Mouse (Mus musculus) liver, embryonic 14.5 days (tissue): Measurements from ENCODE around the gene Sorcs2. TPM values are rescaled to one million over a fixed set of nuclear protein-coding genes. Genes with fewer than 3 reads are reported as not detected.

Experiments
- ATAC-seq: fragments of 200-750 bp; cut with Nextera tagmentation; 2 replicates; pipeline ENCODE4 v1.8.0; 2017; ENCODE audit warnings: moderate number of reproducible peaks, mild to moderate bottlenecking, moderate library complexity; ENCODE audit not compliant: insufficient read depth
- DNase-seq, 3 experiments: peaks; one replicate each; pipeline ENCODE4 v3.0.0-alpha.2; 2012 to 2013; ENCODE audit warnings: low read depth in 3 of 3, low spot score in 3 of 3
- H3K27ac ChIP-seq: fragments of 300-500 bp; sonication (generic); 2 replicates; pipeline ENCODE4 v1.5.1; 2014; ENCODE audit warnings: moderate library complexity, mild to moderate bottlenecking, control low read depth, inconsistent platforms
- H3K27me3 ChIP-seq: fragments of 300-500 bp; sonication (generic); 2 replicates; pipeline ENCODE4 v1.6.1; 2014; ENCODE audit warnings: mild to moderate bottlenecking, low read length, moderate library complexity; ENCODE audit not compliant: control insufficient read depth, insufficient read depth
- H3K36me3 ChIP-seq: fragments of 300-500 bp; sonication (generic); replicated peaks from 2 replicates; pipeline ENCODE4 v1.6.1; 2014; ENCODE audit warnings: low read depth; ENCODE audit not compliant: control insufficient read depth, insufficient read depth
- H3K4me1 ChIP-seq, 2 experiments: fragments of 200-500 bp in 1 of 2; fragments of 300-500 bp in 1 of 2; sonication (generic) in 1 of 2; replicated peaks; 2 replicates each; pipeline ENCODE4 v1.6.1; 2012 to 2014; ENCODE audit warnings: antibody characterized with exemption in 1 of 2, inconsistent platforms in 1 of 2, low read length in 1 of 2; ENCODE audit not compliant: control insufficient read depth in 2 of 2, insufficient read depth in 2 of 2
- H3K4me2 ChIP-seq: fragments of 300-500 bp; sonication (generic); 2 replicates; pipeline ENCODE4 v1.6.1; 2014; ENCODE audit warnings: low read depth, mild to moderate bottlenecking, control low read depth, moderate library complexity
- H3K4me3 ChIP-seq, 2 experiments: fragments of 200-500 bp in 1 of 2; fragments of 300-500 bp in 1 of 2; sonication (generic) in 1 of 2; 2 replicates each; pipeline ENCODE4 v1.5.1; 2012 to 2014; ENCODE audit warnings: low read depth in 2 of 2, low read length in 2 of 2, mild to moderate bottlenecking in 2 of 2, control low read depth in 1 of 2, inconsistent platforms in 1 of 2, moderate library complexity in 1 of 2; ENCODE audit not compliant: insufficient read depth in 1 of 2
- H3K9ac ChIP-seq: fragments of 300-500 bp; sonication (generic); replicated peaks from 2 replicates; pipeline ENCODE4 v1.6.1; 2014; ENCODE audit warnings: mild to moderate bottlenecking, control low read depth, moderate library complexity
- H3K9me3 ChIP-seq: fragments of 300-500 bp; sonication (generic); 2 replicates; pipeline ENCODE4 v1.6.1; 2016; ENCODE audit warnings: low read length, mixed read lengths; ENCODE audit not compliant: control insufficient read depth
- CTCF ChIP-seq: IDR thresholded peaks from 2 replicates; pipeline ENCODE4 v1.5.1; 2016; ENCODE audit warnings: antibody characterized with exemption, low read depth, control low read depth
- EP300 ChIP-seq: IDR thresholded peaks from 2 replicates; pipeline ENCODE4 v1.6.1; 2016; ENCODE audit warnings: antibody characterized with exemption, low read depth
- WGBS: fragments of 180-500 bp; shearing (Covaris S2); extraction: QIAGEN DNeasy Blood & Tissue Kit; methylation state at CpG from one replicate; pipeline ENCODE4 v1.1.7; 2014; ENCODE audit not compliant: insufficient replicate concordance; 5-methylcytosine and 5-hydroxymethylcytosine counted together
- polyA plus RNA-seq, 2 experiments: library from polyadenylated mRNA; depleted of rRNA in 1 of 2; stranded (reverse) in 1 of 2; unstranded in 1 of 2; fragments of >200 nt; fragmentation: Nextera tagmentation in 1 of 2; extraction: Ambion mirVana in 1 of 2; gene quantifications; 2 replicates each; pipeline versions ENCODE4 v1.2.1 to v1.2.3; 2012 to 2014

Sorcs2 gene
- polyA plus RNA-seq, 2 experiments, result 0.17 to 0.33 TPM

DNA sequence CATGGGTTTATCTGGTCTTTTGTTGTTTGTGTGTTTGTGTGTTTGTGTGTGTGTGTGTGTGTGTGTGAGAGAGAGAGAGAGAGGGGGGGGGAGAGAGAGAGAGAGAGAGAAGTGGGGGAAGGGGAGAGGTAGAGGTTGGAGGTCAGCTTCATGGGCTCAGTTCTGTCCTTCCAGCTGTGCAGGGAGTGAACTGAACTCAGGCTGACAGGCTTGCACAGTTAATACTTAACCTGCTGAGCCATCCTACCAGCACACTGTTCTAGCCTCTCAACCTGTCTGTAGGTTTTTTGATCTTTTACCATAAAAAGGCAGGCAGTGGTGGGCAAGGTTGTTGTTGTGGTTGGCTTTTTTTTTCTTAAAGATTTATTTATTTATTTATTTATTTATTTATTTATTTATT, 26.7 kb upstream of the Sorcs2 start:
- TF ChIP-seq EP300 (no peak), CTCF (no peak)
- no peak overlapping the region for H3K4me2 ChIP-seq
- no peak for ATAC-seq

DNA sequence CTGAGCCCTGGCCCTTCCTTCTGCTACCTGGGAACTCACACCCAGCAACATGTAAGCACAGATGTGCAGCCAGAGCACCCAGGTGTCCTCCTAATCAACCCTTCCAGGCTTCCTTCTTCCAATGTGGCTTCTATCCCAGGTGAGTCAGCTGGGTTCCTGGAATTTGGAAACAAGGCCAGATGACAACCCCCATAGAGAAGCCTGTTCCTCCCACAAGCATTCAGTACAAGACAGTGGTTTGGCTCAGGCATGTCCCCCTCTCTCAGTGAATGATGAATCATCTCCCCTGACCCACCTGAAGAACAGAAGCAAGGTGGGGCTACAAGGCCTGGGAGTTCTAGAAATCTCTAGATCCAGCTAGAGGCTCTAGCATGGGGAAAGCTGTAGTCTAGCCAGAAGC, 24.8 kb upstream of the Sorcs2 start:
- no peak for DNase-seq
- Histone ChIP-seq H3K9me3 (no peaks in the 10 kb centered on the region), H3K4me1 (no peaks in the 10 kb centered on the region), H3K36me3 (no peaks in the 10 kb centered on the region), H3K4me3 (no peak overlapping the region), H3K4me2 (no peak overlapping the region), H3K9ac (no peak overlapping the region), H3K27me3 (no peaks in the 10 kb centered on the region), H3K27ac (no peak overlapping the region)
- ATAC-seq, result no peak
- TF ChIP-seq EP300, result no peak
- TF ChIP-seq CTCF, result no peak

More for the DNA sequence above, 26.7 kb upstream of the Sorcs2 start:
- Histone ChIP-seq H3K4me3 (no peak overlapping the region), H3K4me1 (no peaks in the 10 kb centered on the region), H3K36me3 (no peaks in the 10 kb centered on the region), H3K9me3 (no peaks in the 10 kb centered on the region), H3K27me3 (no peaks in the 10 kb centered on the region), H3K9ac (no peak overlapping the region), H3K27ac (no peak overlapping the region)
- no peak for DNase-seq

DNA sequence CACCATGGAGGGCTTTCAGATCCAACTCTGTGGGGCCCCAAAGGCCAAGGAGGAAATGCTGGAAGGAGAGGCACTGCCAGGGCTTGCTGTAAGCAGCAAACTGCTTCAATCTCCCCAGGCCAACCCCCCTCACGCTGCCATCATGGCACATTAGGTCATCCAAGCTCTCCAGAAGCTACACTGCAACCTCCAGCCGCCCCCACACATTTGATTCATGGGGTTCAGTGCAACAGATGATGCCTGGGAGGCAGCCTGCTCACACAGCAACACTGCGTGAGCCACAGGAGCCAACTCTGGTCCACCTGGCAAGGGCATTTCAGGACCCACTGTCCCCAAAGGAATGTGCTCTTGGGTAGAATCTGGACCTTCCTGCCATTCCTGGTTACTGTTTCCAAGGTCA, 21.9 kb upstream of the Sorcs2 start:
- TF ChIP-seq EP300 (no peak), CTCF (no peak)
- H3K4me2 ChIP-seq, result no peak overlapping the region
- DNase-seq (no peak), ATAC-seq (no peak)
- H3K4me3 ChIP-seq, result no peak overlapping the region
- WGBS, result 29% methylated on average over 3 of the region's 3 CpGs
- H3K36me3 ChIP-seq, result no peaks in the 10 kb centered on the region
- H3K27ac ChIP-seq, result no peak overlapping the region
- no peaks in the 10 kb centered on the region for H3K27me3 ChIP-seq
- H3K4me1 ChIP-seq, result no peaks in the 10 kb centered on the region
- H3K9me3 ChIP-seq, result no peaks in the 10 kb centered on the region
- no peak overlapping the region for H3K9ac ChIP-seq

DNA sequence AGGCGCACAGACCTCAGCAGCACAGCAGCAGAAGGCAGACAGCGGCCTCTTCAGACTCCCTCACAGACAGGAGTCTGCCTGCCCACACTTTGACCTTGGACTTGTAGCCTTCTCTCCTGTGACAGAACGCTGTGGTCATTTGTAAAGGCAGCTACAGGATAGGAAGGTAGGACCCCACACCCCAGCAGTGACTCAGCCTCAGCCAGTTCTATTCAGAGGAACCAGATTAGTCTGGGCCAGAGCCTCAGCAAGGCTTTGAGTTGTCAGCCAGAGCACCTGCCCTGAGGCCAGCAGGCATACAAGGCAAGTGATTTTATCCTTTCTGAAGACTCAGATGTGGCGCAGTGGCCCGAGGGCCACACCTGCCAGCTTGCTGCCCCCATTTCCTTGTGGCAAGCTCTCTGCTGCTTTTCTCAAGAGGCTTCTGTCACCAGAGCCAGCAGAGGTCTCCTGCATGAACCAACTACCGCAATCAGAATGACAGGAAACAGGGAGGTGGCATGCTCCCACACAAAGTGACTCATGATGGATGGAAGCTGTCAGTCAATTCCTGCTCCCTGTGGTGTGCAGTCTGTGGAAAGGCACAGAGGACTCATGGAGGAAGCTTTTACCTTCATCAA, 16.9 kb upstream of the Sorcs2 start:
- Histone ChIP-seq H3K36me3 (no peaks in the 10 kb centered on the region), H3K4me3 (no peak overlapping the region), H3K4me2 (no peak overlapping the region), H3K9ac (no peak overlapping the region), H3K27me3 (no peaks in the 10 kb centered on the region), H3K4me1 (no peaks in the 10 kb centered on the region), H3K9me3 (no peaks in the 10 kb centered on the region), H3K27ac (no peak overlapping the region)
- TF ChIP-seq EP300 (no peak), CTCF (no peak)
- ATAC-seq, result no peak
- no peak for DNase-seq
- 27% methylated on average over 6 of the region's 6 CpGs for WGBS

DNA sequence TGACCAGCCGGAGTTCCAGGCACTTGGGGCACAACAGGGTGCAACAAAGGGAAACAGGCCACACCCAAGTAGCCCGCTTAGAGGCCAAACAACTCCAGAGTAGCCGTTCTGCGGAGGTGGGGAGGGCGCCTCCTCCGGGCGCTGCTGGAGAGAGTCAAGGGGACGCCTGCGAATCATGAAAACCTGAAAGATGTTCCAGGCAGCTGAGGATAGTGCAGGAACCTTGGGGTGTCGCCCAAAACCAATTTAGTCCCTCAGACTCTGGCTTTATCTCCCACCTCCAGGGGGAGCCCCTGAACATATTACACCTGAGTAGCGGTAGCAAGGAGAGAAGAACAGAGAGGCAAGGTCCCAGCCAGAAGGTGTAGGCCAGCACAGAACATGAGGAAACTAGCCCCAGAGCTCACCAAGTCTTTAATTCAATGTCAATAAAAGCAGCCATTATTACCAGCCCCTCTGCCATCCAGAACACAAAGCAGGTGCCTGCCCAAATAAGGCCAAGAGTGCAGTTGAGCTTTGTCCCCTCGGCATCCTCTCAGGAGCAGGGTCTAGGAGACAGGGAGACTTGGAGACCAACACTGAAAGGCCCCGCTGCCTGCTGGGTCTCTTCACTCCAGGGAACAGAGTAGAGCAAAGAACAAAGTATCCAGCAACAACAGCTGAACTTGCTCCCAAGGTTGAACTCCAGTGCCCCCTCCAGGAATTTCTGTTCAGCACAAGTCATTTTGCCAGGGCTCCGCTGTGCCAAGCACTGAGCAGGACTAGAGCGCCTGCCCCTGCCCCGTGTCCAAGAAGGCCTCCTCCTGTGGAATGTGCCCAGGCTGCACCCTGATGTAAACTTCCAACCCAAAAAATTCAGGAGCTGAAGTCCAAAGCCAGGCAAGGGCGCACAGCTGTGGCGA, 775 bp upstream of the Sorcs2 start:
- no peak overlapping the region for H3K4me3 ChIP-seq
- no peaks in the 10 kb centered on the region for H3K36me3 ChIP-seq
- no peaks in the 10 kb centered on the region for H3K4me1 ChIP-seq
- peaks cover 9% of the 10 kb centered on the region for H3K27me3 ChIP-seq
- no peaks in the 10 kb centered on the region for H3K9me3 ChIP-seq
- ATAC-seq (no peak), DNase-seq (no peak)
- no peak overlapping the region for H3K4me2 ChIP-seq
- TF ChIP-seq EP300 (no peak), CTCF (peak; percentile 41)
- 10% methylated on average over 18 of the region's 18 CpGs for WGBS
- H3K27ac ChIP-seq, result no peak overlapping the region
- no peak overlapping the region for H3K9ac ChIP-seq
